In genomic region chr1:115684518-115685368, GRCm38 (mm10) we compare ENCODE assay signal across 7 mouse cellular contexts. TPM values are rescaled to one million over a fixed set of nuclear protein-coding genes. Genes with fewer than 3 reads are reported as not detected.
A peak's percentile ranks its signal among the peaks of the same experiment; 100 is the strongest.
DNase-seq lines count a peak whose midpoint lies in the region; ATAC-seq and TF ChIP-seq lines count a peak whose summit lies in the region.

TSS of gene Cntnap5a (plus strand) at chr1:115684756.

- 12% methylated on average over 26 of the region's 26 CpGs for WGBS in limb, embryonic 11.5 days
- 11% methylated on average over 26 of the region's 26 CpGs for whole genome bisulfite sequencing in neural tube, embryonic 15.5 days

- peak; percentile 76; the same call in 1 of the 2 replicates for ATAC-seq in limb, embryonic 11.5 days (ENCODE audit: insufficient number of reproducible peaks, low FRiP score, low TSS enrichment, low read depth)
- ATAC-seq in neural tube, embryonic 15.5 days (ENCODE audit: low FRiP score) = peak; percentile 89

- intact Hi-C loops in gastrocnemius, postnatal 36 days (cut with DNase I) = no loop called here

- H3K4me3 ChIP-seq in cortical plate, adult 2 months (ENCODE audit: insufficient read depth, low read length) = peak within 1 kb of the TSS; percentile 55
- H3K4me3 ChIP-seq in limb, embryonic 11.5 days (ENCODE audit: low read depth, low read length) = no peak within 1 kb of the TSS
- H3K4me3 ChIP-seq in neural tube, embryonic 15.5 days (replicated peaks) = peak within 1 kb of the TSS; percentile 50

- TF ChIP-seq POLR2A in cortical plate, adult 2 months (IDR thresholded peaks at IDR 0.05; ENCODE audit: extremely low read depth, insufficient read depth, low read length) = peak; percentile 41; the same call in 1 of the 2 replicates

- peak; percentile 82 for DNase-seq in adrenal gland, postnatal 10 days
- DNase-seq in gastrocnemius, postnatal 36 days = peak; percentile 4 to 10
- peak; percentile 54 for DNase-seq in kidney, adult 9 months
- peak; percentile 90 for DNase-seq in limb, embryonic 11.5 days (ENCODE audit: low spot score)
- DNase-seq in urinary bladder, postnatal 4 days (ENCODE audit: low spot score in 2 of 2) = peak; percentile 44 to 76

- H3K9ac ChIP-seq in limb, embryonic 11.5 days (ENCODE audit: low read length) = no peak within 1 kb of the TSS
- peak within 1 kb of the TSS; percentile 63 for H3K9ac ChIP-seq in neural tube, embryonic 15.5 days (replicated peaks)

- no peak within 1 kb of the TSS for H3K4me2 ChIP-seq in limb, embryonic 11.5 days (ENCODE audit: low read depth, severe bottlenecking)
- H3K4me2 ChIP-seq in neural tube, embryonic 15.5 days = peak within 1 kb of the TSS; percentile 59

- H3K27ac ChIP-seq in cortical plate, adult 2 months (ENCODE audit: insufficient read depth, low read length) = no peak within 1 kb of the TSS
- no peak within 1 kb of the TSS for H3K27ac ChIP-seq in limb, embryonic 11.5 days (replicated peaks; ENCODE audit: low read depth, low read length)
- H3K27ac ChIP-seq in neural tube, embryonic 15.5 days (replicated peaks) = peak within 1 kb of the TSS; percentile 69

- no peaks in the 10 kb centered on the region for H3K4me1 ChIP-seq in cortical plate, adult 2 months (ENCODE audit: control insufficient read depth, insufficient read depth, low read length)
- H3K4me1 ChIP-seq in limb, embryonic 11.5 days (ENCODE audit: control insufficient read depth, insufficient read depth, low read length) = no peaks in the 10 kb centered on the region
- no peaks in the 10 kb centered on the region for H3K4me1 ChIP-seq in neural tube, embryonic 15.5 days

- no peak for TF ChIP-seq CTCF in cortical plate, adult 2 months (IDR thresholded peaks at IDR 0.05; ENCODE audit: extremely low read depth, insufficient read depth, low read length)

- no peaks in the 10 kb centered on the region for H3K9me3 ChIP-seq in limb, embryonic 11.5 days (ENCODE audit: control insufficient read depth, low read length)
- H3K9me3 ChIP-seq in neural tube, embryonic 15.5 days (replicated peaks) = no peaks in the 10 kb centered on the region

- no peaks in the 10 kb centered on the region for H3K27me3 ChIP-seq in limb, embryonic 11.5 days (ENCODE audit: control insufficient read depth, insufficient read depth, low read length)
- H3K27me3 ChIP-seq in neural tube, embryonic 15.5 days (replicated peaks) = no peaks in the 10 kb centered on the region

- H3K36me3 ChIP-seq in limb, embryonic 11.5 days (ENCODE audit: control insufficient read depth, insufficient read depth, low read length) = no peaks in the 10 kb centered on the region
- no peaks in the 10 kb centered on the region for H3K36me3 ChIP-seq in neural tube, embryonic 15.5 days

RNA-seq across cellular contexts. Expression of gene Cntnap5a, which starts in this region (rescaled TPM):
- total RNA-seq in adrenal gland, postnatal 10 days (2021) = 1 to 10 TPM; 4.4 to 5.1 TPM
- polyA plus RNA-seq in cortical plate, adult 2 months (2012; rRNA removed) = 9.3 and 9.4 TPM in 2 replicates
- not detected for total RNA-seq in gastrocnemius, postnatal 36 days (2021)
- polyA plus RNA-seq in limb, embryonic 11.5 days (2014; fragmentation: Nextera tagmentation; extraction: Ambion mirVana) = not detected in 2 replicates
- polyA plus RNA-seq in neural tube, embryonic 15.5 days (2015; fragmentation: Nextera tagmentation; extraction: Ambion mirVana) = 2.8 and 3.1 TPM in 2 replicates

Comparison
In these comparisons a context has a peak if more than half of its experiments do, and no peak if none do; other contexts are left out.
1. RNA of gene Cntnap5a (total RNA-seq): 4.4 to 5.1 TPM in adrenal gland, postnatal 10 days; not detected in gastrocnemius, postnatal 36 days; every median in the first group is over 4 times any median in the second.
2. Peak in DNase-seq in gastrocnemius, postnatal 36 days; RNA of the gene not detected or under 1 TPM.
3. Peak in DNase-seq and ATAC-seq in limb, embryonic 11.5 days; RNA of the gene not detected or under 1 TPM.
4. DNase-seq: peak in every context shown above with its lines; median percentile 90 in limb, embryonic 11.5 days; 82 in adrenal gland, postnatal 10 days; 60 in urinary bladder, postnatal 4 days; 54 in kidney, adult 9 months; 7 in gastrocnemius, postnatal 36 days.